Mouse (Mus musculus): ENCODE results near the gene Prph2. TPM values are rescaled to one million over a fixed set of nuclear protein-coding genes. Genes with fewer than 3 reads are reported as not detected.

Prph2 gene
- polyA plus RNA-seq, 1 experiment: 2.9 TPM

DNA sequence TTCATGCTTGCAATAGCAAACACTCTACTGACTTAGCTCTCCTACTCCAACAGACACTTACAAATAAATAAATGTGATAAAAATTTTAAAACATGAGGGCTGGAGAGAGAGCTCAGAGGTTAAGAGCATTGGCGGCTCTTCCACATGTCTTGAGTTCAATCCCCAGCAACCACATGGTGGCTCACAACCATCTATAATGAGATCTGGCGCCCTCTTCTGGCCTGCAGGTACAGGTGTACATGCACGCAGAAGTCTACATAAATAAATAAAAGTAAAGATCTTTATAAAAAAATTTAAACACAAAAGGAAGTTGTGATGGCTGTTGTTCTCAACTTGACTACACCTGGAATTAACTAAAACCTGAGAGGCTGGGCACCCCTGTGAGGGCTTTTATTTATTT is 34.6 kb upstream of the Prph2 start:
- no peaks in the 10 kb centered on the region for H3K27me3 ChIP-seq (ENCODE audit: control insufficient read depth, insufficient read depth, low read length)
- no peak overlapping the region for H3K4me3 ChIP-seq (ENCODE audit: control insufficient read depth, low read depth, low read length)
- H3K27ac ChIP-seq (ENCODE audit: control insufficient read depth, insufficient read depth, low read depth, low read length): no peak overlapping the region
- TF ChIP-seq CTCF (IDR thresholded peaks at IDR 0.05; ENCODE audit: control insufficient read depth, insufficient read depth, insufficient replicate concordance, low read depth, low read length): no peak
- TF ChIP-seq POLR2A (IDR thresholded peaks at IDR 0.05; ENCODE audit: control insufficient read depth, low read depth, low read length): no peak
- no peaks in the 10 kb centered on the region for H3K36me3 ChIP-seq (ENCODE audit: control insufficient read depth, insufficient read depth, low read length)
- peaks cover 4% of the 10 kb centered on the region; the same call in 1 of the 2 replicates for H3K4me1 ChIP-seq (ENCODE audit: control insufficient read depth, insufficient read depth, low read length)

DNA sequence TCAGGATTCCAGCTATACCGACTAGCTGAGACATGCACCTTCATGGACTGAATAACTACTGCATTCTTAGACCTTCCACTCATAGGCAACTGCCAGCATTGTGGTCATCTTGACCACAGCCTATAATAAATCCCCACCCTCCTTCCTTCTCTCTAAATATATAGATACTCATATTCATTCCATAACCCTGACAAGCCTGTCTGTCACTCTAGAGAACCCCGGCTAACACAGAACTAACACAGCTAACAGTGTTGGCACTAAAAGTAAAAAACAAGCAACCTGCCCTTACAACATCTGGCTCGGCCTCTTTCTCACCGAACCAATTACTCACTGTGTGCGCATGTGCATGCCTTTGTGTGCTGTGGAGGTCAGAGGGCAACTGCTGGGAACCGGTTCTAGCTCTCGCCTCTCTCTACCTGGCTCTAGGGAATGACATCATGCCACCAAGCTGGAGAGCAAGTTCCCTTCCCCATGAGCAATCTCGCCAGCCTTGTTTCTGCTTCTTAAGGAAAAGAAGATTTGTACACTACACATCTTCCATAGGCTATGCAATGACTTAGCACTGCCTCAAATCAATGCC is 33.8 kb upstream of the Prph2 start:
- H3K27me3 ChIP-seq (ENCODE audit: control insufficient read depth, insufficient read depth, low read length): no peaks in the 10 kb centered on the region
- no peak overlapping the region for H3K4me3 ChIP-seq (ENCODE audit: control insufficient read depth, low read depth, low read length)
- H3K4me1 ChIP-seq (ENCODE audit: control insufficient read depth, insufficient read depth, low read length): peaks cover 4% of the 10 kb centered on the region; the same call in 1 of the 2 replicates
- TF ChIP-seq POLR2A (IDR thresholded peaks at IDR 0.05; ENCODE audit: control insufficient read depth, low read depth, low read length) (no peak), CTCF (IDR thresholded peaks at IDR 0.05; ENCODE audit: control insufficient read depth, insufficient read depth, insufficient replicate concordance, low read depth, low read length) (no peak)
- no peak overlapping the region for H3K27ac ChIP-seq (ENCODE audit: control insufficient read depth, insufficient read depth, low read depth, low read length)
- H3K36me3 ChIP-seq (ENCODE audit: control insufficient read depth, insufficient read depth, low read length): no peaks in the 10 kb centered on the region

DNA sequence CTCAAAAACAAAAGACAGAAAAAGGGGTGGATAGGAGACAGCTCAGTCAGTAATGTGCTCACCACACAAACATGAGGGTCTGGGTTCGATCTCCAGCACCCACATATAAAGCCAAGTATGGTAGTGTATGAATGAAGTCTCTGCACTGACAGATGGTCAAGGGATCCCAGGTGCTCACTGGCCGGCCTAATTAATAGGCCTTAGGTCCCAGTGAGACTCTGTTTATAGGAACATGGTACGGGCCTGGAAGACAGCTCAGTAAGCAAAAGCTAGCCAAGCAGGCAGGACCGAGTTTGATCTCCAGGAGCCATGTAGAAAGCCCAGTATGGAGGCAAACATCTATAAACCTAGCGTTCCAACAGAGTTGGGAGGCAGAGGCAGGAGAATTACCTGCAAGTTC is 33.2 kb upstream of the Prph2 start:
- Histone ChIP-seq H3K4me1 (ENCODE audit: control insufficient read depth, insufficient read depth, low read length) (peaks cover 4% of the 10 kb centered on the region; the same call in 1 of the 2 replicates), H3K36me3 (ENCODE audit: control insufficient read depth, insufficient read depth, low read length) (no peaks in the 10 kb centered on the region), H3K4me3 (ENCODE audit: control insufficient read depth, low read depth, low read length) (no peak overlapping the region), H3K27ac (ENCODE audit: control insufficient read depth, insufficient read depth, low read depth, low read length) (no peak overlapping the region), H3K27me3 (ENCODE audit: control insufficient read depth, insufficient read depth, low read length) (no peaks in the 10 kb centered on the region)
- no peak for TF ChIP-seq CTCF (IDR thresholded peaks at IDR 0.05; ENCODE audit: control insufficient read depth, insufficient read depth, insufficient replicate concordance, low read depth, low read length)
- no peak for TF ChIP-seq POLR2A (IDR thresholded peaks at IDR 0.05; ENCODE audit: control insufficient read depth, low read depth, low read length)

DNA sequence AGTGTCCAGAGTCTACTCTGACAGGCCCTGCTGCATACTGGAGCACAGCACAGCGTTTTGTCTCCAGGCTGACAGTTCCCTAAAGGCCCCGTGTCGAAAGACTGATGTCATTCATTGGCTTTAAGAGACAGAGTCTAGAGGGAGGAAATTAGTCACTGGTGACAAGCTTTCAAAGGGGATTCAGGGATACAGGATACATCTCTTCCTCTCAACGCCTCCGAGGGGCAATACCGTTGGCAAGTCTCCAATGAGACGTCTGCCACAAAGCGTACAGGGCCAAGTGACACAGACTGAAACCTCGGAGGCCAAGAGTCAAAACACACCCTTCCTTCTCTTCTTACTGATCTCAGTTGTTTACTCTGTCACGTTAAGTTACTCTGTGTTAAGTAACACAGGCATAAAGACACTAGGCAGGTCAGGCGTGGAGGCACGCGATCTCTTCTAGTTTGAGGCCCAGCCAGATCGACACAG is 30.4 kb upstream of the Prph2 start:
- no peak for TF ChIP-seq POLR2A (IDR thresholded peaks at IDR 0.05; ENCODE audit: control insufficient read depth, low read depth, low read length)
- no peak for TF ChIP-seq CTCF (IDR thresholded peaks at IDR 0.05; ENCODE audit: control insufficient read depth, insufficient read depth, insufficient replicate concordance, low read depth, low read length)
- no peaks in the 10 kb centered on the region for H3K36me3 ChIP-seq (ENCODE audit: control insufficient read depth, insufficient read depth, low read length)
- no peak overlapping the region for H3K27ac ChIP-seq (ENCODE audit: control insufficient read depth, insufficient read depth, low read depth, low read length)
- no peaks in the 10 kb centered on the region for H3K4me1 ChIP-seq (ENCODE audit: control insufficient read depth, insufficient read depth, low read length)
- no peak overlapping the region for H3K4me3 ChIP-seq (ENCODE audit: control insufficient read depth, low read depth, low read length)
- H3K27me3 ChIP-seq (ENCODE audit: control insufficient read depth, insufficient read depth, low read length): no peaks in the 10 kb centered on the region

DNA sequence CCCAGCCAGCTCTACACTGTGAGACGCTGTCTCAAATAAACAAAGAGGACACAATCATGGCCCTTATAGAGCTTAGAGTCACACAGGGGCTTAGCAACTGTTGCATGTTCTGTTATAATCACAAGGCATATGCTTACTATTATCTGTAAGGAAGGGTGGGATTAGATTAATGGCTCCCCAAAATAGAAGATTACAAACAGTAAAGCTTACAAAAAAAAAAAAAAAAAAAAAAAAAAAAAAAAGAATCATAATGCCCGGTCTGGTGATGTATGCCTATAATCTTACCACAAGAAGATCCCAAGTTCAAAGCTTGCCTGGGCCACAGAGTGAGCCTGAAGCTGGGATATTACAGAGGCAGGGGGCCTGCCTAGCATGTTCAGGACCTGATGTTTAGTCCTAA is 29.9 kb upstream of the Prph2 start:
- Histone ChIP-seq H3K27me3 (ENCODE audit: control insufficient read depth, insufficient read depth, low read length) (no peaks in the 10 kb centered on the region), H3K27ac (ENCODE audit: control insufficient read depth, insufficient read depth, low read depth, low read length) (no peak overlapping the region), H3K36me3 (ENCODE audit: control insufficient read depth, insufficient read depth, low read length) (no peaks in the 10 kb centered on the region), H3K4me3 (ENCODE audit: control insufficient read depth, low read depth, low read length) (no peak overlapping the region), H3K4me1 (ENCODE audit: control insufficient read depth, insufficient read depth, low read length) (no peaks in the 10 kb centered on the region)
- TF ChIP-seq CTCF (IDR thresholded peaks at IDR 0.05; ENCODE audit: control insufficient read depth, insufficient read depth, insufficient replicate concordance, low read depth, low read length) (no peak), POLR2A (IDR thresholded peaks at IDR 0.05; ENCODE audit: control insufficient read depth, low read depth, low read length) (no peak)

DNA sequence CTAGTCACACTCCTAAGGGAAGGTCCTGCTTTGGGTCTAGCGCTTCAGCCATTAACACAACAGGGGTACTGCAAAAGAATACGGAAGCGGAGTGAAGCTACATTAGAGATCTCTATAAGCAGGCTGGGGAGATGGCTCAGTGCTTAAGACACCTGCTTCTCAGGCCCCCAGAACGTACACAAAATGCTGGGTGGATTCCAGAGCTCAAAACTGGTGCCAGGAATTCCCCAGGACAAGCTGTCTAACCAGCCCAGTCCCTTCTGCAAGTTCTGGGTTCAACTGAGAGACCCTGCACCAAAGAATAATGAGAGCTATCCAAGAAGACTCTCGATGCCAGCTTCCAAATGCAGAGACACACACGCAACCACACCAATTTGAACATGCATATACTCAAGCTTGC is 28.5 kb upstream of the Prph2 start:
- TF ChIP-seq CTCF (IDR thresholded peaks at IDR 0.05; ENCODE audit: control insufficient read depth, insufficient read depth, insufficient replicate concordance, low read depth, low read length): no peak
- TF ChIP-seq POLR2A (IDR thresholded peaks at IDR 0.05; ENCODE audit: control insufficient read depth, low read depth, low read length): no peak
- Histone ChIP-seq H3K27me3 (ENCODE audit: control insufficient read depth, insufficient read depth, low read length) (no peaks in the 10 kb centered on the region), H3K4me1 (ENCODE audit: control insufficient read depth, insufficient read depth, low read length) (no peaks in the 10 kb centered on the region), H3K4me3 (ENCODE audit: control insufficient read depth, low read depth, low read length) (no peak overlapping the region), H3K36me3 (ENCODE audit: control insufficient read depth, insufficient read depth, low read length) (no peaks in the 10 kb centered on the region), H3K27ac (ENCODE audit: control insufficient read depth, insufficient read depth, low read depth, low read length) (no peak overlapping the region)

DNA sequence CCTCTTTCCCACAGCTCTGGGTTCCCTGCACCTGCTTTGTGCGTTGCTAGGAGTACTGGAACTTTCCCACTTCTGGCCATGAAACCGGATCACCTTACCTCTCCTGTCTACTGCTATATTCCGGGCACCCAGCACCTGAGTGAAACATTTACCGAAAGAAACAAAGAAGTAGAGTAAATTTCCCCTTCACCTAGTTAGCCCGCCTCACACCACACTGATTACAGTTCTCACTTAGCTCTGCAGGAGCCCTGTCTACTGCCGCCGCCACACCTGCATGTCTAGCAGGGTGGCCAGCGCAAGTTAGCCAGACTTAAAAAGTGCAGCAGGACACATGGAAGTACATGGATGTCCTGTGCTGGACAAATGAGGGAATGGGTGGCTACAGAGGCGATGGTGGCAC is 27.2 kb upstream of the Prph2 start:
- TF ChIP-seq CTCF (IDR thresholded peaks at IDR 0.05; ENCODE audit: control insufficient read depth, insufficient read depth, insufficient replicate concordance, low read depth, low read length) (no peak), POLR2A (IDR thresholded peaks at IDR 0.05; ENCODE audit: control insufficient read depth, low read depth, low read length) (no peak)
- Histone ChIP-seq H3K4me1 (ENCODE audit: control insufficient read depth, insufficient read depth, low read length) (no peaks in the 10 kb centered on the region), H3K36me3 (ENCODE audit: control insufficient read depth, insufficient read depth, low read length) (no peaks in the 10 kb centered on the region), H3K27ac (ENCODE audit: control insufficient read depth, insufficient read depth, low read depth, low read length) (no peak overlapping the region), H3K27me3 (ENCODE audit: control insufficient read depth, insufficient read depth, low read length) (no peaks in the 10 kb centered on the region), H3K4me3 (ENCODE audit: control insufficient read depth, low read depth, low read length) (no peak overlapping the region)

Measured in testis, adult 2 months (tissue).